Mouse (Mus musculus) lung, postnatal 0 days (tissue): ENCODE results near the gene Plekhb2. TPM values are rescaled to one million over a fixed set of nuclear protein-coding genes. Genes with fewer than 3 reads are reported as not detected.
A peak's percentile ranks its signal among the peaks of the same experiment; 100 is the strongest.

Experiments
- ATAC-seq: fragments of 200-750 bp; cut with Nextera tagmentation; 2 replicates; pipeline ENCODE4 v1.8.0; 2017; ENCODE audit warnings: moderate library complexity
- DNase-seq: peaks from one replicate; pipeline ENCODE4 v3.0.0-alpha.2; 2016; ENCODE audit warnings: low spot score
- H3K27ac ChIP-seq: fragments of 300-500 bp; sonication (generic); 2 replicates; pipeline ENCODE4 v1.5.1; 2014; ENCODE audit warnings: antibody characterized with exemption, mild to moderate bottlenecking, low read length, mixed read lengths
- H3K27me3 ChIP-seq: fragments of 300-500 bp; sonication (generic); replicated peaks from 2 replicates; pipeline ENCODE4 v1.6.1; 2014; ENCODE audit warnings: low read length, mixed read lengths; ENCODE audit not compliant: insufficient read depth
- H3K36me3 ChIP-seq: fragments of 300-500 bp; sonication (generic); 2 replicates; pipeline ENCODE4 v1.6.1; 2014; ENCODE audit warnings: low read length, mixed read lengths; ENCODE audit not compliant: insufficient read depth
- H3K4me1 ChIP-seq: fragments of 300-500 bp; sonication (generic); 2 replicates; pipeline ENCODE4 v1.6.1; 2014; ENCODE audit warnings: antibody characterized with exemption, low read depth, low read length, mixed read lengths; ENCODE audit not compliant: insufficient read depth
- H3K4me2 ChIP-seq: fragments of 300-500 bp; sonication (generic); replicated peaks from 2 replicates; pipeline ENCODE4 v1.6.1; 2014; ENCODE audit warnings: low read depth, mild to moderate bottlenecking, low read length, moderate library complexity, mixed read lengths
- H3K4me3 ChIP-seq: fragments of 300-500 bp; sonication (generic); 2 replicates; pipeline ENCODE4 v1.5.1; 2014; ENCODE audit warnings: low read depth, low read length
- H3K9ac ChIP-seq: fragments of 300-500 bp; sonication (generic); replicated peaks from 2 replicates; pipeline ENCODE4 v1.6.1; 2014; ENCODE audit warnings: low read depth, mild to moderate bottlenecking
- H3K9me3 ChIP-seq: fragments of 300-500 bp; sonication (generic); 2 replicates; pipeline ENCODE4 v1.6.1; 2016; ENCODE audit warnings: low read length, mixed read lengths
- CTCF ChIP-seq: IDR thresholded peaks from 2 replicates; pipeline ENCODE4 v1.5.1; 2016; ENCODE audit warnings: antibody characterized with exemption, mild to moderate bottlenecking
- EP300 ChIP-seq: IDR thresholded peaks from 2 replicates; pipeline ENCODE4 v1.6.1; 2016; ENCODE audit warnings: antibody characterized with exemption, mild to moderate bottlenecking, control low read depth
- WGBS: fragments of 180-500 bp; shearing (Covaris S2); extraction: QIAGEN DNeasy Blood & Tissue Kit; methylation state at CpG from one replicate; pipeline ENCODE4 v1.1.7; 2014; 5-methylcytosine and 5-hydroxymethylcytosine counted together
- polyA plus RNA-seq: library from polyadenylated mRNA; unstranded; fragments of >200 nt; fragmentation: Nextera tagmentation; extraction: Ambion mirVana; gene quantifications from 2 replicates; pipeline ENCODE4 v1.2.1, GENCODE M21; 2015

The Plekhb2 gene
- 71.1 and 79.8 TPM in 2 replicates for polyA plus RNA-seq

- peak; percentile 90 for ATAC-seq
- Histone ChIP-seq H3K4me1 (no peaks in the 10 kb centered on the region), H3K9ac (peak within 1 kb of the TSS; percentile 69), H3K27me3 (no peaks in the 10 kb centered on the region), H3K36me3 (no peaks in the 10 kb centered on the region), H3K4me3 (peak within 1 kb of the TSS; percentile 65), H3K9me3 (no peaks in the 10 kb centered on the region), H3K4me2 (peak within 1 kb of the TSS; percentile 92), H3K27ac (peak within 1 kb of the TSS; percentile 72)
- 2% methylated on average over 29 of the region's 40 CpGs for WGBS
- TF ChIP-seq CTCF: no peak
- TF ChIP-seq EP300: no peak
- DNase-seq: peak; percentile 89
Observed at GRCm38 (mm10) chr1:34849745-34850342, at the start of gene Plekhb2. Plekhb2 (plus strand) TSS chr1:34849976.

GRCm38 (mm10) chr1:34801616-34802289 is 48.0 kb upstream of the Plekhb2 start:
- under 1% methylated on average over 36 of the region's 47 CpGs for WGBS
- TF ChIP-seq CTCF (no peak), EP300 (no peak)
- no peak overlapping the region for H3K27ac ChIP-seq
- no peaks in the 10 kb centered on the region for H3K9me3 ChIP-seq
- DNase-seq (peak; percentile 79), ATAC-seq (peak; percentile 90)
- H3K4me3 ChIP-seq: peak overlapping the region; percentile 47
- H3K36me3 ChIP-seq: no peaks in the 10 kb centered on the region
- H3K4me1 ChIP-seq: peaks cover 5% of the 10 kb centered on the region; the same call in 1 of the 2 replicates
- peak overlapping the region; percentile 9; the same call in 1 of the 2 replicates for H3K9ac ChIP-seq
- H3K27me3 ChIP-seq: no peaks in the 10 kb centered on the region
- H3K4me2 ChIP-seq: peak overlapping the region; percentile 88

GRCm38 (mm10) chr1:34802290-34802642 is 47.5 kb upstream of the Plekhb2 start:
- H3K4me3 ChIP-seq: peak overlapping the region; percentile 47
- DNase-seq (no peak), ATAC-seq (peak; percentile 23)
- H3K9ac ChIP-seq: no peak overlapping the region
- peaks cover 5% of the 10 kb centered on the region; the same call in 1 of the 2 replicates for H3K4me1 ChIP-seq
- no peaks in the 10 kb centered on the region for H3K36me3 ChIP-seq
- 22% methylated on average over 7 of the region's 7 CpGs for WGBS
- TF ChIP-seq CTCF (no peak), EP300 (no peak)
- H3K9me3 ChIP-seq: no peaks in the 10 kb centered on the region
- no peaks in the 10 kb centered on the region for H3K27me3 ChIP-seq
- H3K4me2 ChIP-seq: peak overlapping the region; percentile 88
- H3K27ac ChIP-seq: no peak overlapping the region

- 90% methylated on average over 7 of the region's 7 CpGs for whole genome bisulfite sequencing
- H3K4me2 ChIP-seq: no peak overlapping the region
- no peak overlapping the region for H3K9ac ChIP-seq
- TF ChIP-seq CTCF (no peak), EP300 (no peak)
- H3K9me3 ChIP-seq: no peaks in the 10 kb centered on the region
- no peak for ATAC-seq
- peaks cover 5% of the 10 kb centered on the region; the same call in 1 of the 2 replicates for H3K4me1 ChIP-seq
- no peaks in the 10 kb centered on the region for H3K36me3 ChIP-seq
- no peak overlapping the region for H3K4me3 ChIP-seq
- no peaks in the 10 kb centered on the region for H3K27me3 ChIP-seq
- H3K27ac ChIP-seq: no peak overlapping the region
- DNase-seq: no peak
Observed at GRCm38 (mm10) chr1:34804863-34805262, 44.9 kb upstream of the Plekhb2 start.

- H3K4me1 ChIP-seq: peaks cover 5% of the 10 kb centered on the region; the same call in 1 of the 2 replicates
- 33% methylated on average over 35 of the region's 35 CpGs for WGBS
- no peaks in the 10 kb centered on the region for H3K27me3 ChIP-seq
- H3K36me3 ChIP-seq: peaks cover 2% of the 10 kb centered on the region; the same call in 1 of the 2 replicates
- no peak overlapping the region for H3K4me2 ChIP-seq
- no peak for ATAC-seq
- H3K9ac ChIP-seq: no peak overlapping the region
- no peaks in the 10 kb centered on the region for H3K9me3 ChIP-seq
- H3K4me3 ChIP-seq: no peak overlapping the region
- DNase-seq: no peak
- TF ChIP-seq EP300 (no peak), CTCF (no peak)
- H3K27ac ChIP-seq: no peak overlapping the region
Observed at GRCm38 (mm10) chr1:34805931-34806520, 43.8 kb upstream of the Plekhb2 start.

GRCm38 (mm10) chr1:34808445-34808844 is 41.3 kb upstream of the Plekhb2 start:
- H3K9ac ChIP-seq: no peak overlapping the region
- H3K4me3 ChIP-seq: no peak overlapping the region
- H3K36me3 ChIP-seq: peaks cover 10% of the 10 kb centered on the region
- no peak for DNase-seq
- TF ChIP-seq EP300: no peak
- TF ChIP-seq CTCF: no peak
- H3K27ac ChIP-seq: no peak overlapping the region
- no peaks in the 10 kb centered on the region for H3K9me3 ChIP-seq
- no peaks in the 10 kb centered on the region for H3K27me3 ChIP-seq
- no peak for ATAC-seq
- no peak overlapping the region for H3K4me2 ChIP-seq
- WGBS: 86% methylated on average over 8 of the region's 8 CpGs
- H3K4me1 ChIP-seq: no peaks in the 10 kb centered on the region
